Mouse (Mus musculus) ovary, adult 18-20 months (tissue): ENCODE results near the gene Rapgef4.
A peak's percentile ranks its signal among the peaks of the same experiment; 100 is the strongest.

Experiments used
- DNase-seq: peaks from one replicate; pipeline ENCODE4 v3.0.0; 2022; ENCODE audit warnings: low spot score, mixed read lengths

Gene Rapgef4

DNA sequence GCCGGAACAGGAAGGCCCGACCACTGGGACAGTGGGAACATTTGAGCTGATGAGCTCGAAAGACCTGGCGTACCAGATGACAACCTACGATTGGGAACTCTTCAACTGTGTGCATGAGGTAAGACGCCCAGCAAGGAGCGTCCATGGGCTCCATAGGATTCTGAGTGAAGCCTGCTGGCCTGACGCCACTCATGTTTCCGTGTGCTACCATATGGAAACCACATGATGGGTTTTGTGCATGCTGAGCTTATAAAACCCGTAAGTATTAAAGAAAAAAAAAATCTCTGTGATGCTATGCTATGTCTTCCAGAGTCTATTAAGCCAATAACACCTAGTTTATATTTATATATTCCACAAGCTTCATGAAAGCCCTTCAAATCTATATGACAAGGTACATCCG lies 253.0 kb downstream of the Rapgef4 start:
- DNase-seq: no peak

GRCm38 (mm10) chr2:72234943-72235342 lies 253.9 kb downstream of the Rapgef4 start:
- peak; percentile 35 for DNase-seq

DNA sequence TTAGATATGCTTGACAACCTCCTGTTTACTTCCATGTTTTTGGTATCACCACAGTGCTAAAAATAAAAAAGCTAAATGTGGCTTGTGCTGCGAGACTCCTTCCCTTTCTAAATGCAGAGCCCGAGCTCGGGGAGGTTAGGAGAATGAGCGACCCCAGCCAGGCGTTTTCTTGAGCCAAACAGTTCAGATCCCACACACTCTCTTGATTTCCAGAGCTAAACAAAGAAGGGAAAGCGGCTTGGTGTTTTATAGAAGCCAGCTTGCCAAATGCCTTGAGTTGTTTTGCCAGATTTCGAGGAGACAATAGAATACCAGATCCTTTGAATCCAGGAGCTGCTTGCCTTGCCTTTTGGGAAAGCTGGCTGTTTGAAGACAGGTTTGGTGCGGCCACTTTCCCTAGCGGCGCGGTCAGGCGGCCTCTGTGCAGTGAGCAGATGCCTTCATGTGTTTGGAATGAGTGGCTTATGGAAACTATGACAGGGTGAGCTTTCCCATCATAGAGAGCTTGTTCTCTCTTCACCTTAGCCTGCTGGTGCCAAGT lies 254.4 kb downstream of the Rapgef4 start:
- DNase-seq: no peak

DNA sequence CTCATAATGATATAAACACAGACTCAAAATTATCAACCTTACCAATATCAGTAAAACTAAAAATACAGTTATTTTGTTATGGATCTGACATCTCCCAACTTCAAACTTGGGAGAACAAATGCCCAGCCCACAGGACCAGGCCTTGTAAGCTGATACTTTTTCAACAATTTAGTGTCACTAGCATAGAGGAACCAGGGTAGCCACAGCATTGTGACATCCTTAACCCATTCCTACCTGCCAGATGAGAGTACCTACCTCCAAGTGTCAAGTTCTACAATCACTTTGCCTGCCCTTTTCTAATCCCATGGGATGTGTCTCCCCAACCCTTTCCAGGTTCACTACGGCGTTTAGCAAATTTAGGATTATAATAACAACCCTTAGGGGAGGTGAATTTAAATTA lies 257.4 kb downstream of the Rapgef4 start:
- DNase-seq: no peak

- DNase-seq: no peak
Observed at GRCm38 (mm10) chr2:72238925-72239324, 257.9 kb downstream of the Rapgef4 start.

DNA sequence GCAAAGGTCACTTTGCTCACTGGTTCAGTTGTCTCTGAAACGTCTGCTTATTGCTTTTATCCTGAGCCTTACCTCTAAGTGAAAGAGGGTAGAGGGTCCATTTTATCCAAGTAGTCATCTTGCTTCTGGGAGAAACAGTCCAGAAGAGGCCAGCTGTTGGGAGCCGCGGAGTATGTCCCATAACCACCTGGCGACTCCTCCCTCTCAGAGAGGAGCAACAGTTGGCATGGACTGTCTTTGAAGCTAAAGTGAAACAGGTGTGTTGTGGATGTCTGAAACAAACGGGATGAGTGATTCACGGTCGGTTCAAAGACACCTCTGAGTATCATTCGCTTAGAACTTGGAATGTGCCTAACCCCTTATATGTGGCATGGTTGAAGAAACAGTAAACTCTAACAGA lies 258.4 kb downstream of the Rapgef4 start:
- DNase-seq: no peak

- DNase-seq: no peak
Observed at GRCm38 (mm10) chr2:72239993-72240392, 259.0 kb downstream of the Rapgef4 start.

GRCm38 (mm10) chr2:72240691-72241090 lies 259.7 kb downstream of the Rapgef4 start:
- no peak for DNase-seq

GRCm38 (mm10) chr2:72241714-72242472 lies 260.9 kb downstream of the Rapgef4 start:
- no peak for DNase-seq

DNA sequence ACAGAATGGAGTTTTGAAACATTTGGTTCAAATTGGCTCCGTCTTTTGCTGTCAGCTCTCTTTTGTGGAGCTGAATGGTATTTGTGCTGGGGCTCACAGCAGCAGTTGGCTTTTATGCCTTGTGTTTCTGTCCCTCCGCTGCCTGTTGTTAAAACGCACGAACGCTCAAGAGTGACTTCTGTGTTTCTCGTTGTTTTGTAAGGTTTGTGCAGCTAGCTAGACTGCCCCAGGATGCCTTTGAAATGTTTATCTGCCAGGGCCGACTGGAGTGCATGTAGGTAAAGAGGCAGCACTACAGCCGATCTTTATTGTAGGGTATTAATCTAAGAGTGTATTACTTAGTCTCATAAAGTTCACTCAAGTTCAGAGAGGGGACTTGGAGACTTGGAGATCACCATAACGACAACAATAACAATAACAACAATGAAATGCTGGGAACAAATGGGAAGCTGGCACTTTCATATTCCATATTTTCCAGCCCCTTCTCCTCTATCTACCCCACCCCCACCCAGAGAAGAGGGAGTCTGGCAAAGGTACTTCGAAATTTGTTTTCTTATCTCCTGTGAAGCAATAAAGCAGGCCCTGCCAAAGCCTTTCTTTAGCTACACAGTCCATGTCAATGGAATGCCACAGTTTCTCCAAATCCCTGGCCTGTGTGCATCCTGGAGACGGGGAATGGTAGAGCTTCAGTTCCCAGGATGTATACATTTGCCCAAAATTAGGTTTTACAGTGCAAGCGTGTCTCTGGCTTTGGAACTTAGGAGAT lies 262.1 kb downstream of the Rapgef4 start:
- no peak for DNase-seq

DNA sequence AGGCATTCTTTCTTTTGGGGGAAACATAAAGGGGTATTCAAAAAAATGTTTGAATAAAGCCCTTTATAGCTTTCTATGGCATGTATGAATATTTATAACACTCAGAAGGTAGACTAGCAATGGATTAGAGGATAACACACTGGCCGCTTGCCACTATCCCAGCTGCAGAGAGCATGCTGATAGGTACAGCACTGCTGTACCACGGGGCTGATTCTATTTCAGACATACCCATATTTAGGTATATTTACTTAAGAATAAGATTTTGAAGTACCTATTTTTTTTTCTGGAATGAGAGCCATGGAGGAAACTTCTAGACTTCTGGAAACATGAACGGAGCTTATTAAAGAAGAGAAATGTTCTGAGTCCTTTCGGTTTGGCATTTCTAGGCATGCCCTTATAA lies 264.6 kb downstream of the Rapgef4 start:
- no peak for DNase-seq

DNA sequence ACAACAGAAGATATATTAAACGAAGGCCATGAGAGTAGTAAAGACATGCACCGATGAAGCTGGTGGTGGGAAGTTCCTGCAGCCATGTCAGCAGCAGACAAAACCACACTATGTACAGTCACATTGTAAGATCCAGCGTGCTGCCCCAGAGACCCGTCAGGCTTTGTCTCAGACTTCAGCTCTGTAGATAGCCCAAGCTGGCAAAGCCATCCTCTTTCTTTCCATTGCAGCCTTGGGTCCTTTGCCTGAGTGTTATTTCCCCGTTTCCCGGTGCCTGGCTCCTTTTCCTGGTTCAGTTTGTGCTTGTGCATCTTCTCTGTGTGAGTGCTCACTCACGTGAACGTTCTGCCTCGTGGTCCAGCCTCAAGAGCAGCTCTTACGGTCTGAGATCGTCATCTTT lies 265.3 kb downstream of the Rapgef4 start:
- no peak for DNase-seq

DNA sequence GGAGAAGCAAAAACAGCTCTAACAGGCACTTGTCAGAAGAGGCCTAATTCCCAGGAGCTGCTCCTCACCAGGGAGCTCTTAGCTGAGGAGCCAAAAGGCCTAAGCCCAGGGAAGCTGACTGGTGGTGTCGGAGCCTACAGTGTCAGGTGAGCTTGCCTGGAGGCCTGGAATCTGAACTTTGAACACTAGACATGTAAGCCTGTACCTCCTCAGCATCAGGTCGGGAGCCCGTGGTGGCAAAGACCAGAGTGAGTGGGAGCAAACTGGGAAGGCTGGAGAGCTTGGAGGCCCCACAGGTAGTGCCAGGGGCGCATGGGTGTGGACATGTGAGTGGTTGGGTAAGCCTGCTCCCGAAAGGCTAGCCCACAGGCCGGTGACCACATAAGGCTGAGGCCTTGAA lies 266.8 kb downstream of the Rapgef4 start:
- no peak for DNase-seq

GRCm38 (mm10) chr2:72252510-72253505 lies 271.8 kb downstream of the Rapgef4 start:
- no peak for DNase-seq

DNA sequence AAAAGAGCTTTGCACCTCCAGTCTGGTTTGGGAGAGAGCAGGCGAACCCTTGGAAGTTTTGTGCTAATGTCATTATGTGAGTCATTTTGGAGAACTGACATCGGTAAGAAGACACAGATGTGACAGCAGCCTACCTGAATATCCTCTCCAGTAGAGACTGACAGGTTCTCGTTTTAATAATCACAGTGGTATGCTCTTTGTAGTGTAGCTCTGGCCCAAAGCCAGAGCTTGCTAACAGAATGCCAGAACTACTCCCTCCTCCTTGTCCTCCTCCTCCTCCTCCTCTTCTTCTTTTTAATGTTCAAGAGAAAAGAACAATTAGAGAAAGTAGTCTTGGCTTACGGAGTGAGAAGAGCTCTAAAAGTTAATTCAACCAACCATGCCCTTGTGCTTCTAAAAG lies 272.8 kb downstream of the Rapgef4 start:
- no peak for DNase-seq

- DNase-seq: peak; percentile 16
Observed at GRCm38 (mm10) chr2:72254813-72255582, 274.0 kb downstream of the Rapgef4 start.

DNA sequence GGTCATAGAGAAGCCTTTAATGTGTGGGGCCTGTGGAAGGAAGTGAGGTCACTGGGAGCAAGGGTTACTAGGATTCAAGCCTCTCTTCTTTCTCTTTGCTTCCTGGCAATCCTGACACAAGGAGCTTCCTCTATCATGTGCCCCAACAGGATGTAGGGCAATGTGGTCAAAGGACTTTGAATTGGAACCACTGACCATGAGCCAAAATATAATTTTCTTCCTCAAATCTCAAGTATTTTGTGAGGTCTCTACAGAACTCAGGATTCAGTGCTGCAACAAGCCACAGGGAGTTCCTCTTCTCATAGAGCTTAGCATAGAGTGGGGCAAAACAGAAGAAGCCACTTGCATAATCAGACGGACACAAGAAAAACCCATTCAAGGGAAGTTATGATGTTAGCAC lies 279.7 kb downstream of the Rapgef4 start:
- DNase-seq: no peak

DNA sequence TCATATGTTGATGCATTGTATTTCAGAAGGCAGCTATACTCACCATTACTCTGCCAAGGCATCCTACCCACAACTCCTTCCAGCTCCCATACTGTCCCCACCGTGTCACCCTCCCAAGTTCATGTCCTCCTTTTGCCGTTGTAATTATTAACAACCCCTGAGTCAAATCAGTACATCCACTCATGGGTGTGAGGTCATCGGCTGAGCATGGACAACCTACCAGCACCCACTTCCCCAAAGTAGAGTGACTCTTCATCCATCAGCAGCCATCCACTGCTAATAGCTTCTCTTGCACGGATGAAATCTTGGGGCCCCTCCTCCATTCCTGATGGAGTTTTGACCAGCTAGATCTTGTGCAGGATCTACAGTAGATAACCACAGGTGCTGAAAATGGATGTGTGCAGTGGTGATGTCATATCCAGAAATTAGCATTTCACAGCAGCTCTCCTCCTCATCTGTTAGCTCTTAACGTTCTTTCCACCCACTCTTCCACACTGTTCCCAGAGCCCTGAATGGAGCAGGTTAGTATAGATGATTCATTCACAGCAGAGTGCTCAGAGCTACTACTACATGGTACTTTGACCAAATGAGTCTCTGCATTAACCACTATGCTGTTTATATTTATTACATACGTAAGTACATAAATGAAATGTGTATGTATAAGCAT lies 281.9 kb downstream of the Rapgef4 start:
- DNase-seq: no peak

- no peak for DNase-seq
Observed at GRCm38 (mm10) chr2:72267390-72267789, 286.4 kb downstream of the Rapgef4 start.

DNA sequence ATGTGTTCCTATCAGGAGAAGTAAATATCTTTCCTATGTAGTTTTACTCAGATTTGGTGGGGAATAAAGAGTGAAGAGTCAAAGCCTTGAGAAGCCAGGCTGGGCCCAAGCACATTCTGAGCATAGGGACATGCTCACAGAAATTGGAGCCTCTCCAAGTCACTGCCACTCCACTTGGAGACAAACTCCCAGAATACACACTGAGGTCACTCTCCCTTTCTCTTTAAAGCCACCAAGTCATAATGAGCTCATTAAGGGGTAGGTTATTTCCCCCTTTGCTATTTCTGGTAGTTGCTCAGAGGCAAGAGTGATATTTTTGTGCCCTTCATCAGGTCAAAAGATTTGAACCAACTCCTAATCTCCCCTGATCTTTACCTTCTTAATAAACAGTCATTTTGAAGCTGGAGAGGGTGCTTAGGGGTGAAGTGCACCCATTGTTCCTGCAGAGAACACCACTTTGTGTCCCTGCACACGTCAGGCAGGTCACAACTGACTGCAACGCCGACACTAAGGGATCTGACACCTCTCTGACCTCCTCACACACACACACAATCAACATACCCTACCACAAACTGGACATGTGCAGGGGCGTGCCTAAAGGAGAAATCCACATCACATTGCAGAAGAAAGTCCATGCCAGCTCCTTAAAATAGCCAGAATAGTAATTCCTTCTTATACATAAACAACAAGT lies 288.8 kb downstream of the Rapgef4 start:
- no peak for DNase-seq
